Mouse (Mus musculus): ENCODE measurements around the gene G2e3. TPM values are rescaled to one million over a fixed set of nuclear protein-coding genes. Genes with fewer than 3 reads are reported as not detected.

Gene G2e3
- 10 to 100 TPM in 1 of 2 experiments, 1 to 10 TPM in 1; 8.7 to 13.3 TPM for total RNA-seq (2021)
- long read RNA-seq, experiment 1, full-length matches to known transcripts: 3 of 7 reads
- long read RNA-seq, experiment 1, partial matches to known transcripts: 3 of 7 reads
- long read RNA-seq, experiment 1, other reads (novel, unspliced or antisense): 1 of 7 reads
- long read RNA-seq, experiment 2, full-length matches to known transcripts: 1 of 3 reads
- long read RNA-seq, experiment 2, partial matches to known transcripts: 0 of 3 reads
- long read RNA-seq, experiment 2, other reads (novel, unspliced or antisense): 2 of 3 reads

DNA sequence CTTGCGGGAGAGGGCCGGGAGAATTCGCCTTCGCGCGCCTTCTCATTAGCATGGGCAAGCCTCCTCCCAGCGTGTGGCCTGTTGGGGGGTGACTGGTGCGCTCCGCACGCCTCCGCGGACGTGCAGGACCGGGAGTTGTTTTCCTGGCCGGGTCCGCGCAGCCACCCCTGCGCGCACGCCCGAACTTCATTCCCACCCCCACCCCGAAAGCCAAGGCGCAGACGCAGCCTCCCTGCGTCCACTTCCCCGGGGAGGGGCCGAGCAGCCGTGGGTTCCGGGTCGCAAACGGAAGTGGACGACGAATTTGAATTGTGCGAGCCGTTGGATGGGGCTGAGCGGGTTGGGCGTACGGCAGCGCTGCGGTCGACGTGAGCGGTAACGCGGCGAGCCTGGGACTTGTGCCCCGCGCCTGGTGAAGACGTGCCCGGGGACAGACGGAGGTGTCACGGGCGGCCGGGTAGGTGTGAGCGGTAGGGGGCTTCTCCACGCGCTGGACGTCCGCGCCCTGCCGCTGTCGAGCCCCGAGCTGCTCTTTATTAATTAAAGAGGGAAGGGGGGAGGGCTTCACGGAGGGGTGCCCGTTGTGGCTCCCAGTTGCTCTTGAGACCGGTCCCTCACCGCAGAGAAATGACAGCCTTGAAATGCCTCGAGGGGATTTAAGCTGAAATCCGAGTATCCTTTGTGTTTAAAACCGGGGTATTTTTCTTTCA lies at the start of gene G2e3:
G2e3 (plus strand) TSS at position 74 of the 710 bp plus-strand sequence.
- DNase-seq: peak; percentile 94

DNA sequence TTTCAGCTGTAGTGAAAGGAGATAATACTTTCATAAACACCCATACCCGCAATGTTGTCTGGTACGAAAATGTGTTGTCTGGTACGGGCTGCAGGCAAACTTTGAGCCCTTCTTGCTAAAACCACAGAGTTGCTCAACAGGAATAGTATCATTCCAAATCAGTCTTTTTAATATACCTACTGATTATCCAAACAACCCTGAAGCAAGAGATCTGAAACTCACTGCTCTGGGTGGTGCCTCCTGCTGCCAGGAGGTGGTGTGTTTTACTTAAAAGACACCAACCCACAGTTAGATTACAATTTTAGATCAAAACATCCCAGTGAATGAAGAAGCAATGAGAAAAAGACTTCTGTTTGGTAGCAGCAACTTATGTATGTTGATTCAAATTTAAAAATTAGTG lies 24.3 kb upstream of the G2e3 start:
- DNase-seq: no peak

DNA sequence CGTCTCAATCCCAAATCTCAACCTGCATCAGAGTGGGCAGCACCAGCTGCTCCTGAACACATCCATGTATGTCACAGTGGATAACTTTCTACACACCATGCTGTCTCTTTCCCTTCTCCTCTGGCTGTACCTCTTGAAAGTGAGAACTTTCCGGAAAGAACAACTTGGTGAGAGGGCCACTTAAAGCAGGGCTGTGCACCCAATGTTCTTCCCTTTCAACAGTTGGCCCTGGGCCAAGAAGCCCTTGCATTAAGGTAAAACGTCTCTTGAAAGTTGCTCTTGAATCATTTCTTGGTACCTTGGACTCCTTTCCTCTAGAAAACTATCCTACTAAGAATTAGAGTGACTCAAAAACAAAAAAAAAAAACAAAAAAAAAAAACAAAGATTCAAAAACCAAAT lies 21.0 kb upstream of the G2e3 start:
- DNase-seq: no peak

DNA sequence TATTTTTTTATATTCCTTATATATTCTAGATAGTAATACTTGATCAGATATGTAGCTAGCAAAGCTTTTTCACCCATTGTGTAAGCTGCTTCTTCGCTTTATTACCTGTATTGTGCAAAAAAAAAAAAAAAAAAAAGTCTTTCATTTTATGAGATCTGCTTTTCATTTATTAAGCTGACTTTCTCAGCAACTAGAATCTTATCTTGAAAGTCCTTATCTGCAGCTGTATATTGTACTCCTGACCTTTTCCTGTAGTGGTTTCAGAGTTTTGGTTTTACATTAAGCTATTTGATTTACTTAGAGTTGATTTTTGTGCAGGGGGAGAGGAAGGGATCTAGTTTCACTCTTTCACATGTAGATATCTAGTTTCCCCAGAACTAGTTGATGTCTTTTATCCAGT lies 10.8 kb upstream of the G2e3 start:
- no peak for DNase-seq

DNA sequence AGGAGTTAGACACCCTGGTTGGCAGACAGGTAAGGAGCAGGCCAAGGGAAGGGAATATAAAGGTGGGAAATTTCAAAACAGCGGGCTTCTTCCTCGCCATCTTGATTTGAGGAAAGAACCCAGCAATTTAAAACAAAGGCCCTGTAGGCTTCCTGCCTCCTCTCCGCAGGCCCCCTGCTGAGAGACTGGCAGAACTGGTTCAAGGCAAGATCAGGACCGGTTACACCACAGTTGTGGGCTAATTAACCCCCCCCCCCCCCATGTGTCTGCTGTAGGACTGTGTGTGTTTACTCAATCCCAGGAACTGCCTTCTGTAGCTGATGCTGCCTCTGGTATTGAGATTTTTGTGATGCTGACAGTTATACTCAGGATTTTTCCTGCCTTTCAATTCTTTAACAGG lies 1.7 kb upstream of the G2e3 start:
- no peak for DNase-seq

DNA sequence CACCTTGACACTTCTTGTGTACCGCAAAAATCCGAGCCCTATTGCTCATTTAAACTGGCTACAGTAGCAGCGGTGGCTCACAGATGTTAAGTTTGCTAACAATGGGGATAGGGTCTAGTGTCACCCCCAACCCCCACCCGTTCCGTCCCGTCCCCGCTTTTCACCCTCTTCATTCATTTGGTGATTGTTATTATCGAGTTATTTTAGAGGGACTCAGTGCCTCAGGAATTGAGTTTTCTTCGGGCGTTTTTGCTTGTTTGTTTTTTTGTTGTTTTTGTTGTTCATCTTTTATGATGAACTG lies 787 bp downstream of the G2e3 start:
- no peak for DNase-seq

DNA sequence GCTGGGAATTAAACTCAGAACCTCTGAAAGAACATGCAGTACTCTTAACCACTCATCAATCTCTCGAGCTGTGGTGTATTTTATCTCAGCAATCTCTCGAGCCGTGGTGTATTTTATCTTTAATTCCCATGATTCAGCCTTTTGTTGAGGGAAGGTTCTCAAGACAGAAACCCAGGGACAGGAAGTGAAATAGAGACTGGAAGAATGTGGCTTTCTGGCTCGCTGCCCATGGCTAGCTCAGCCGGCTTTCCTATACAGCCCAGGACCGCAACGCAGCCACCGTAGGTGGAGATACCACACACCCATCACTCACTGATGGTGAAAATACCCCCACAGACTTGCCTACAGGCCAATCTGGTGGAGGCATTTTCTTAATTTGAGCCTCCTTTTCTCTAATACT lies 7.4 kb downstream of the G2e3 start:
- DNase-seq: peak; percentile 25 to 45

DNA sequence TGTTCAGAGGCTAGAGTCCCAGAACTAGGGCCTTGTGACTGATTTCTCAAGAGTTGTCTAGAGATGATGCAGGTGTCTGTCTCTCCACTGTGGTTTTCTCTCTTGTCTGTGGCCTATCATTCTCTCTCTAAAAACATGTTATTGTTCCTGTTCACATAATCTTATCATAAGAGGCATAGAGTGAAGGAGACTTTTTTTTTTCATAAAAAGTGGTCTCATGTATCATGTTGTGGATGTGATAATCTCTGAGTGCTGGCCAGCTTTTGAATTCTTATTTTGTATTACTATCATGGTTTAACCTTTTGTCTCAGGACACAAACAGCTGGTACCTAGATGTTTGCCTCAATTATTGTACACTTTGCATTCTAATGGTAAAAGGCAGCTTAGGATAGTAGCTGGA lies 13.4 kb downstream of the G2e3 start:
- DNase-seq: no peak

DNA sequence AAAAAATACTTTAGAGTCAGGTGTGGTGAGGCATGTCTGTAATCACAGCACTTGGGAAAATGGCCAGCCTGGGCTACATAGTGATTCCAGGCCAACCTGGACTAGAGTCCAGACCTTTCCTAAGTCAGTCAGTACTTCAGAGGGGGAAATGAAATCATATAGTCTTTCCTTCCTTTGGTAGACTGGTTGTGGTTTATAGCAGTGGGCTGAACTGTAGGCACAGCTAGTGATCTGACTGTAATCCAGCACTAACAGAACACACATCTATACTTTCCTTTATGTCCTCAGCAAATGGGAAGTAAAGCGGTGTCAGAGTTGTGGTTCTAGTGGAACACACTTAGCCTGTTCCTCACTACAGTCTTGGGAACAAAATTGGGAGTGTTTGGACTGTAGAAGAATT lies 15.0 kb downstream of the G2e3 start:
- no peak for DNase-seq

DNA sequence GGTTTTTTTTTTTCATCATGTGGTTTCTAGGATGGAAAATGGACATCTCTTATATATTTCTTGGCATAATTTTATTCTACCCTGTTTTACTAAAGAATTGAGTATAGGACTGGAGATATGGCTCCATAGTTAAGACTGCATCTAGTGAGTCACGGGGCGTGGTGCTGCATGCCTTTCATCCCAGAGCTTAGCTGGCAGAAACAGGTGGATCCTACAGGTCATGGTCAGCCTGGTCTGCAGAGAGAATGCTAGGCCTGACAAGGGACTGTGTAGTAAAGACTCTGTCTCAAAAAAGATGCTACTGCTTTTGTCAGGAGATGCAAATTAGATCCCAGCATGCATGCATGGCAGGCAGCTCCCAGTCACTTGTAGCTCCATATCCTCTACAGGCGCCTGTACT lies 20.6 kb downstream of the G2e3 start:
- no peak for DNase-seq

DNA sequence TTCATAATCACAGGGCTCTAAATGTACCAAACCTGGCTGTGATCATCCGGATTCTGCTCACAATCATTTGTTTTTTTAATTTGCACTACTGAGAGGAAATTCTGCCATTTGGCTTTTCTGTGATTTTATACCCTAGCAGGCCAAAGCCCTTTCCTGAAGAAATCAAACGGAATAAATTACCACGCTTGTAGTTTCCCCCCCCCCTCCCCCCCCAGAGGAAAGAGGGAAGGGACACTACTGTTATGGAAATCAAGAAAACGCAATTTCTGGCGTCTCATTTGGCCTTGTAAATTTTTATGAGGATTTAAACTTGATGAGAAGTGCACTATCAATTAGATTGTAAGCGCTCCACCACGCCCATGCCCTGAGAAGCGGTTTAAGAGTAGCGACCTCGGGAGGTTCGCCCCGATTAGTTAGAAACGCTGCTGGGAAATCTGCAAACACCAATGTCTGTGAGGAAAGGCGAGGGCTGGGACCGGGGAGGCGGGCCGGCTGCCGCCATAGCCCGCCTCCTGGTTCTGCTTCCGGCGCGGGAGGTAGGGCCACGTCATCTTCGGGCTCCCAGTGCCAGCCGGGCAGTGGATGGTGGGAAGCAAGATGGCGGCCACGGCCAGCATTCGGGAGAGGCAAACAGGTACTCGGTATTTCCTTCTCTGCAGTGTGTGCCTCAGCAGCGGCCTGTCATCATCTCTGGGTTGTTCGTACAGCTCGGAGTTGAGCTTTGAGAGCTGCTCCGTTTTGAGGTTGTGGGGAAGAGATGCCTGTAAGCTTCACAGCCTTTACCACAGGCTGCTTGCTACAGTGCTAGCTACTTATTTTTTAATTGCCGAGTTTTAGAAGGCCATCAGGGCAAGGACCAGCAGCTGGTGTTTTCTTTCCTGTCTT lies 29.4 kb downstream of the G2e3 start, which contains the start of gene Scfd1:
Scfd1 (plus strand) TSS at position 508 of the 885 bp plus-strand sequence.
- peak; percentile 96 for DNase-seq

DNA sequence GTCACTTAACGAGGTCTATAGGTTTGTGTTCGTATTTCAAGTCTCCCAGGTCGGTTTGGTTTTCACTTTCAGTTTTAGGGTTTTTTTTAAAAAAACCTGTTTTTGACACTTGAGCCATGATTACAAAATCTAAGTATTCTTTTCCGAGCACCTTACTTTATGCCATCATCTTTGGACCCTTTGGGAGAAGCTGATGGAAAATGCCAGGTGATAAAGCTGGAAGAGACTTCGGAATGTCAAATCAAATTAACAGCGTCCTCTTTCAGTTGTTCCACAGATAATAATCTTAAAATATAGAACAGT lies 30.0 kb downstream of the G2e3 start:
- DNase-seq: no peak

DNA sequence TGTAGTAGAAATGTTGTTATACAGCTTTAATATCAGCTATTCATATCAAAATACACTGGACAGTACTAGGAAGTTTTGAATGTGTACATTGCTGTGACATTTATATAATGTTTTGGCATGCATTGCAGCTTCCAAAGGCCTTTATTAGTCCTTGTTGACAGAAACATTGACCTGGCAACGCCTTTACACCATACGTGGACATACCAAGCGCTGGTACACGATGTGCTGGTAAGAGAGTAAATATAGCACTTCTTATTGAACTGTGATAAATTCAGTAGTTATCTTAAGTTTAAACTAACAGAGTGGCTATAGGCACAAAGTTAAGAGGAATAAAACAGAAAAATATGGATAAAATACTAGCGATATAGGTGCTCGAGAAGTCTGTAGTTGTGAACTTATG lies 52.0 kb downstream of the G2e3 start:
- no peak for DNase-seq

DNA sequence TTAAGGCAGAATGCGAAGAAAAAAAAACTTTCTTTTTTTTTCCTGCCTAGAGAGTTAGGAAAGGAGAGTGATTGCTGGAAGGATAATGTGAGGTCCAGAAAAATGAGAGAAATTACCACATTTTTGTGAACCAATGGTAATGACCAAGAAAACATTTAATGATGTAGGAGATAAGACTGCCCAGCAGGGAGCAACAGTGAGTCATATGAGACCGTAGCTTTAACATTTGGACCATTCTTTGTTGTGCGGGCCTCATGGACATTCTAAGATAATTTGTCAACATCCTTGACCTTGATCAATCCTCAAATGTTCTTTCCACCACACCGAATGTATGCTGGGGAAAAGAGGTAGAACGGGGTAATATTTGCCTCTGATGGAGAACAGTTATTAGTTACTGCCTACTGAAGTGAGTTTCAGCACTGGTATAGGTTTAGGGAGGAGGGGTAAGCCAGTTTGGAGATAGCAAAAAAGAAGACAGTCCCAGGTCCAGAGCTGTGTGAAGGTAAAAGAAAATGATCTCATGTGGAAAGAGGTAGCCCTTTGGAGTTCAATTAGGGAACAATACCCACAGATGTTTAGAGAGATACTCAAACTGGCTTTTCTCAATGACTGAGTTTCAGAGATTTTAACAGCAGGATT lies 54.3 kb downstream of the G2e3 start:
- peak; percentile 11 to 40 for DNase-seq

DNA sequence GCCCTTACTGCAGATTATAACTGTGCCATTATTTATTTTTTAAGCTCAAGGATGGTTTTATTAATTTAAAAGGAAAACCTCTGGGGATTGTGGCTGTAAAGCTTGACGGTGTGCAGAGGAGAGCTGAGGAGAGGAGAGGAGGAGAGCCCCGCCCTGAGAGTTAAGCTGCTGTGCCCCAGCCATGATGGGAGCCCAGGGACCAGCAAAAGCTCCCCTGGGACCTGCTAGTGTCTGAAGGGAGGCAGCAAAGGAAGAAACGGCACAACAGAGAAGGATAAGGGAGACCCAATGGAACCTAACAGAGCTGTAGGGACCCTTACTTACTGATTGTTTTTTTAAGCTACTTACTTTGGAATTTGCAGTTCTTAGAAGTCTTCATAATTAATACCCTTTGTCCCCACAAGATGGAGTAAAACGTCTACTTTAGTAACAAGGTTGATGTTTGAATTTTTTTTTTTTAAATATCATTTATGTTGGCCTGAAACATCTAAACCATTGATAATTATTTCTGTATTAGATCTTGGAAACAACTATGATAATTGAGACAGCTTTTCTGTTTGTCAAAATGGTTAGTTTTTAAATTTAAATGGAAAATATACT lies 56.2 kb downstream of the G2e3 start:
- no peak for DNase-seq

DNA sequence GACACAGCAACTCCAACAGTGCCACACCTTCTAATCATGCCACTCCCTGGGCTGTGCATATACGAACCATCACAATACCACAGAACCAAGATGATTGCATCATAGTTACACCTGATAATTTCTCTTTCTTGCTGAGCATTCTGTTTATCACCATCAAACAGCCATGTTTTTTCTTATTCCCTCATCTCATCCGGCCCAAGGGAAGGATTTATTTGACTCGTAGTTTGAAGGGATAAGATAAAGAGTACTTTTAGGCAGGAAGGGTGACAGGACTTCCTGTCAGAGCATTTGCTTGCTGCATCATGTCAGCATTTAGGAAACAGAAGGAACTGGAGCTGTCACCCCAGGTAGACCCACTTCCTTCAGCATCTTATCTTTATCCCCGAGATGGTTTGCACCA lies 63.5 kb downstream of the G2e3 start:
- no peak for DNase-seq

Other genes with a start within 250 kb of the G2e3 start
- gene Scfd1, start 29.4 kb downstream of the G2e3 start, total RNA-seq (2021): 10 to 100 TPM; 61.2 to 83.6 TPM
- under 1 TPM in 1 of 2 experiments, not detected in 1; 0.36 TPM for gene Coch, start 245.3 kb downstream of the G2e3 start, total RNA-seq (2021)